Mouse (Mus musculus) bone marrow macrophage, adult 2 months (primary cell): Measurements from ENCODE around the gene Lamb3. TPM values are rescaled to one million over a fixed set of nuclear protein-coding genes. Genes with fewer than 3 reads are reported as not detected.
"Not testable (repeated sequence)": the region's sequence is repeated elsewhere in the genome, so short reads cannot be mapped to it uniquely, and the experiment has no call there.

Experiments
- H3K27ac ChIP-seq: 2 replicates; pipeline ENCODE4 v1.5.1; 2012; ENCODE audit warnings: low read depth, low read length; ENCODE audit not compliant: insufficient read depth
- H3K4me1 ChIP-seq: 2 replicates; pipeline ENCODE4 v1.6.1; 2012; ENCODE audit warnings: low read length; ENCODE audit not compliant: control insufficient read depth, insufficient read depth
- H3K4me3 ChIP-seq: 2 replicates; pipeline ENCODE4 v1.5.1; 2012; ENCODE audit warnings: mild to moderate bottlenecking, low read length, moderate library complexity; ENCODE audit not compliant: insufficient read depth
- CTCF ChIP-seq: IDR thresholded peaks from 2 replicates; pipeline ENCODE4 v1.5.1; 2012; ENCODE audit warnings: low read depth, mild to moderate bottlenecking, low read length, moderate library complexity
- POLR2A ChIP-seq: IDR thresholded peaks from 2 replicates; pipeline ENCODE4 v1.6.1; 2012; ENCODE audit warnings: mild to moderate bottlenecking, low read depth, low read length, borderline replicate concordance
- polyA plus RNA-seq: library from polyadenylated mRNA; stranded (reverse); fragments of >200 nt; gene quantifications from 2 replicates; pipeline ENCODE4 v1.2.4, GENCODE M21; 2012; ENCODE audit not compliant: missing spikeins, insufficient read depth, insufficient read length

Gene Lamb3
- polyA plus RNA-seq, 1 experiment: 0.50 TPM

- TF ChIP-seq POLR2A (no peak), CTCF (no peak)
- Histone ChIP-seq H3K27ac (no peak overlapping the region), H3K4me1 (peaks cover 13% of the 10 kb centered on the region), H3K4me3 (no peak overlapping the region)
Observed at GRCm38 (mm10) chr1:193241436-193241835, 33.9 kb downstream of the Lamb3 start.

- H3K4me3 ChIP-seq: no peak overlapping the region
- H3K4me1 ChIP-seq: peaks cover 13% of the 10 kb centered on the region
- TF ChIP-seq POLR2A: no peak
- H3K27ac ChIP-seq: no peak overlapping the region
Observed at GRCm38 (mm10) chr1:193242238-193242637, 34.7 kb downstream of the Lamb3 start.

- TF ChIP-seq CTCF (no peak), POLR2A (no peak)
- H3K27ac ChIP-seq: no peak overlapping the region
- peaks cover 13% of the 10 kb centered on the region for H3K4me1 ChIP-seq
Observed at GRCm38 (mm10) chr1:193242863-193243262, 35.4 kb downstream of the Lamb3 start.

GRCm38 (mm10) chr1:193243571-193244193 is 36.2 kb downstream of the Lamb3 start:
- no peak for TF ChIP-seq CTCF
- TF ChIP-seq POLR2A: no peak
- Histone ChIP-seq H3K4me1 (peaks cover 13% of the 10 kb centered on the region), H3K27ac (no peak overlapping the region), H3K4me3 (no peak overlapping the region)

More at GRCm38 (mm10) chr1:193242863-193243262, 35.4 kb downstream of the Lamb3 start:
- no peak overlapping the region for H3K4me3 ChIP-seq

- H3K4me3 ChIP-seq: no peak overlapping the region
- H3K4me1 ChIP-seq: peaks cover 13% of the 10 kb centered on the region
- TF ChIP-seq CTCF (no peak), POLR2A (no peak)
- no peak overlapping the region for H3K27ac ChIP-seq
Observed at GRCm38 (mm10) chr1:193244235-193244634, 36.7 kb downstream of the Lamb3 start.

DNA sequence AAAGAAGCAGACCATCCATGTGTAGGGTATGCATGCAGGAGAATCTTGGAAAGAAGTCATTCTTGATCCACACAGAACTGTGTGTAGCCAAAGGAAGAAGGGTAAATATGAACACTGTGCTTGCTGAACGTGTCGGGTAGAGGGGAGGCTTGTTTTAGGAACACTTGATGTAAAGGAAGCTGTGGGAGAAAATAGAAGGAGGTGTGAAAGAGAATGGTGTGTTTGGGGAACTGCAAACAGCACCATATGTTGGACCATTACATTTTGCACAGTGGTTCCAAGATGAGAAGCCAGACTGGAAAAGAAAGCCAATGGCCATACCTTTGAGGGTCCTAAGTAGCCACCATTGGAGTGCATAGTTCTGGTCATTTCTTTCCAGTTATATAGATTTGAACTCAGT is 42.5 kb downstream of the Lamb3 start:
- no peak overlapping the region for H3K4me3 ChIP-seq
- H3K4me1 ChIP-seq: 0 out of 2 replicates have a peak, but pooled peaks cover 2% of the 10 kb centered on the region
- TF ChIP-seq CTCF (no peak), POLR2A (no peak)
- H3K27ac ChIP-seq: no peak overlapping the region

DNA sequence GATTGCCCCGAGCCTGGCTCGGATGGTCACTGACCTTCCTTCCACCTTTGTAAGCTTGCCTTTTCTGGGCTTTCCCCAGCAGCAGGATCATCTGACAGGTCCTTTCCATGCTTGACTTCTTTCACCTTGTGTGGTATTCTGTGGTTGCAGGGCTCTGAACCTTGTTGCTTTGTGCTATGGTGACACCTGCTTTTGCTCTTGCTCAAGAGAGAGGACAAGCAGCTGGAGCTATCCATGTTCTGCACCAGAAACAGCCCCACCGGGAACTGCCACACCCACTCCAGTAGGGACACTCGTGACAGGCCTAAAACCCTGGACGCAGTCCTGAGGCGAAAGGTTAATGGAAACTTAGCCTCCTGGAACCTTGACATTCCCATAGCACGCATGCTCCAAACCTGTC is 43.9 kb downstream of the Lamb3 start:
- Histone ChIP-seq H3K4me3 (no peak overlapping the region), H3K4me1 (0 out of 2 replicates have a peak, but pooled peaks cover 2% of the 10 kb centered on the region), H3K27ac (no peak overlapping the region)
- no peak for TF ChIP-seq POLR2A
- no peak for TF ChIP-seq CTCF

DNA sequence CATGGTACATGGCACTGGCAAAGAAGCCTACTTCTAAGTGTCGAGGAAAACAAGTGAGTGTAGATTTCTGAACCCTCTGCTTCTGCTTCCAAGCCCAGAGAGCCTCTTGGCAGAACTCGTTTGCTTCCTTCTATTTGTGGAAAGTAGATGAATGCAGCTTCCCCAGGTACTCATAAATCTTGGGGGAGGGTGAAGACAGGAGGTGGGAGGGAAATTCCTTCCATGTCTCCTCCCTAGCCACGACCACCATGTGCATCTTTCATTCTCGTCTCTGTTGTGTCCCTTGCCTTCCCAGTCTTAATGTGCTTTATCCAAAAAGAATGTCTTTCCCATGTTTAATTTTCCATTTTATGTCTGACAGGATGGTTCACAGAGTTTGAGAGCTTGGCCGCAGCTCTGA is 45.1 kb downstream of the Lamb3 start:
- H3K27ac ChIP-seq: no peak overlapping the region
- H3K4me1 ChIP-seq: 0 out of 2 replicates have a peak, but pooled peaks cover 2% of the 10 kb centered on the region
- no peak overlapping the region for H3K4me3 ChIP-seq
- TF ChIP-seq CTCF (no peak), POLR2A (no peak)

DNA sequence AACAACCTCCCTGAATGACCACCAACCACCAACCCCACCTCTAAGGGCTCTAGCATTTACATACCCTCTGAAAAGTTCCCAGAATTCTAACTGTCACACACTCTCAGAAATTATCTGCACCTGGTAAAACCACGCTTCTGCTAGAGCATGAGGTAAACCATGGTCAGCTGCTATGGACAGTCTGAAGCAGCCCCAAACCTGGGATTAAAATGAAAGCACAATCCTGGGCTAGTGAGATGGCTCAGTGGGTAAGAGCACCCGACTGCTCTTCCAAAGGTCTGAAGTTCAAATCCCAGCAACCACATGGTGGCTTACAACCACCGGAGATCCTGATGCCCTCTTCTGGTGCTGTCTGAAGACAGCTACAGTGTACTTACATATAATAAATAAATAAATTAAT is 46.4 kb downstream of the Lamb3 start:
- H3K4me3 ChIP-seq, H3K27ac ChIP-seq, H3K4me1 ChIP-seq: not testable (repeated sequence)

GRCm38 (mm10) chr1:193255032-193255431 is 47.5 kb downstream of the Lamb3 start:
- Histone ChIP-seq H3K4me3 (no peak overlapping the region), H3K4me1 (0 out of 2 replicates have a peak, but pooled peaks cover 2% of the 10 kb centered on the region), H3K27ac (no peak overlapping the region)
- no peak for TF ChIP-seq POLR2A
- TF ChIP-seq CTCF: no peak

DNA sequence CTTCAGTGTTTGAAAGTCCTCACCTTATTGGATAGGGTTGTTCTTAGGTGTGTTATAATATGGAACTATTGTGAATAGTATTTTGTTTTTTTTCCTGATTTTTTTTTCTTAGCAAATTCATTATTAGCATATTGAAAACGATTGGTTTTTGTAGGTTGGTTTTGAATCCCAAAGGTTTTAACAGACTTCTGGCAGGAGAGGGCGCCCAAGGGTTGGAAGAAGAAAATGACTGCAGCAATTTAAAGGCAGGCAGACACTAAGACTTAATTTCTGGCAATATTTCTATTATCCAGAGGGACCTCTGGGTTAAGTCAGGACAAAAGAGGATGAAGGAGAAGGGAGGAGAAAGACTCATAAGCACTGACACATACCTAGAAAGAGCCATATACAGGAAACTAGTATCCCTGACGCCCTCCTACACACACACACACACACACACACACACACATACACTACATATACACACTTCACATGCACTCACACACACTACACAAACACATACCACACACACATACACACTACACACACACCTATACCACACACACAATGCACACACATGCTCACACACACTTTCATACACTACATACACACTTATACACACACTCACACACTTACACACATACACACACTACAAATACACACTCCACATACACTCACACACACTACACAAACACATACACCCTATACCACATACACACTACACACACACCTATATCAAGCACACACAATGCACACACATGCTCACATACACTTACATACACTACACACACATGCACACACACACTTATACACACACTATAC is 48.2 kb downstream of the Lamb3 start:
- Histone ChIP-seq H3K27ac (no peak overlapping the region), H3K4me3 (no peak overlapping the region), H3K4me1 (0 out of 2 replicates have a peak, but pooled peaks cover 2% of the 10 kb centered on the region)
- TF ChIP-seq POLR2A (no peak), CTCF (no peak)
